Mouse (Mus musculus) forebrain, embryonic 12.5 days (tissue): ENCODE results near the gene Mrpl30. TPM values are rescaled to one million over a fixed set of nuclear protein-coding genes. Genes with fewer than 3 reads are reported as not detected.

ENCODE experiments used
- ATAC-seq: fragments of 200-750 bp; cut with Nextera tagmentation; 2 replicates; pipeline ENCODE4 v1.8.0; 2017; ENCODE audit warnings: moderate TSS enrichment; ENCODE audit not compliant: low FRiP score
- H3K27ac ChIP-seq: fragments of 300-500 bp; sonication (generic); 2 replicates; pipeline ENCODE4 v1.5.1; 2016; ENCODE audit warnings: mild to moderate bottlenecking
- H3K27me3 ChIP-seq: fragments of 300-500 bp; sonication (generic); 2 replicates; pipeline ENCODE4 v1.6.1; 2016; ENCODE audit warnings: mild to moderate bottlenecking
- H3K36me3 ChIP-seq: fragments of 300-500 bp; sonication (generic); replicated peaks from 2 replicates; pipeline ENCODE4 v1.6.1; 2016; ENCODE audit warnings: mild to moderate bottlenecking
- H3K4me1 ChIP-seq: fragments of 300-500 bp; sonication (generic); 2 replicates; pipeline ENCODE4 v1.6.1; 2016
- H3K4me2 ChIP-seq: fragments of 300-500 bp; sonication (generic); 2 replicates; pipeline ENCODE4 v1.6.1; 2016; ENCODE audit warnings: mild to moderate bottlenecking, moderate library complexity
- H3K4me3 ChIP-seq: fragments of 300-500 bp; sonication (generic); replicated peaks from 2 replicates; pipeline ENCODE4 v1.5.1; 2016; ENCODE audit warnings: mild to moderate bottlenecking
- H3K9ac ChIP-seq: fragments of 300-500 bp; sonication (generic); 2 replicates; pipeline ENCODE4 v1.6.1; 2016; ENCODE audit warnings: mild to moderate bottlenecking
- H3K9me3 ChIP-seq: fragments of 300-500 bp; sonication (generic); 2 replicates; pipeline ENCODE4 v1.6.1; 2016
- WGBS: fragments of 180-500 bp; shearing (Covaris S2); methylation state at CpG from one replicate; pipeline ENCODE4 v1.1.7; 2016; 5-methylcytosine and 5-hydroxymethylcytosine counted together
- polyA plus RNA-seq: library from polyadenylated mRNA; unstranded; fragments of >200 nt; fragmentation: Nextera tagmentation; extraction: Ambion mirVana; gene quantifications from 2 replicates; pipeline ENCODE4 v1.2.1, GENCODE M21; 2016

Gene Mrpl30
- polyA plus RNA-seq, 1 experiment from 2014 or later, result 213 TPM

GRCm38 (mm10) chr1:37916393-37916792 lies 26.1 kb downstream of the Mrpl30 start, which contains the start of gene Lyg2:
TSS of gene Lyg2 (minus strand) at chr1:37916493.
- H3K9me3 ChIP-seq, result no peaks in the 10 kb centered on the region
- H3K4me3 ChIP-seq, result no peak within 1 kb of the TSS
- no peak within 1 kb of the TSS for H3K9ac ChIP-seq
- H3K4me2 ChIP-seq, result no peak within 1 kb of the TSS
- no peaks in the 10 kb centered on the region for H3K36me3 ChIP-seq
- ATAC-seq, result no peak
- no peaks in the 10 kb centered on the region for H3K27me3 ChIP-seq
- H3K27ac ChIP-seq, result no peak within 1 kb of the TSS
- 60% methylated on average over 5 of the region's 5 CpGs for WGBS
- H3K4me1 ChIP-seq, result no peaks in the 10 kb centered on the region

- Histone ChIP-seq H3K36me3 (no peaks in the 10 kb centered on the region), H3K4me1 (peaks cover 2% of the 10 kb centered on the region; the same call in 1 of the 2 replicates), H3K4me2 (no peak overlapping the region), H3K9ac (no peak overlapping the region), H3K9me3 (no peaks in the 10 kb centered on the region), H3K4me3 (no peak overlapping the region), H3K27ac (no peak overlapping the region), H3K27me3 (no peaks in the 10 kb centered on the region)
- WGBS, result 73% methylated on average over 13 of the region's 13 CpGs
- no peak for ATAC-seq
Measured at GRCm38 (mm10) chr1:37917666-37918065, 27.4 kb downstream of the Mrpl30 start.

GRCm38 (mm10) chr1:37918096-37918495 lies 27.8 kb downstream of the Mrpl30 start:
- ATAC-seq, result no peak
- Histone ChIP-seq H3K36me3 (no peaks in the 10 kb centered on the region), H3K9ac (no peak overlapping the region), H3K27ac (no peak overlapping the region), H3K27me3 (no peaks in the 10 kb centered on the region), H3K9me3 (no peaks in the 10 kb centered on the region), H3K4me2 (no peak overlapping the region), H3K4me1 (peaks cover 2% of the 10 kb centered on the region; the same call in 1 of the 2 replicates), H3K4me3 (no peak overlapping the region)
- 82% methylated on average over 6 of the region's 6 CpGs for WGBS

GRCm38 (mm10) chr1:37922536-37922935 lies 32.3 kb downstream of the Mrpl30 start:
- ATAC-seq, result no peak
- H3K27ac ChIP-seq, result no peak overlapping the region
- 63% methylated on average over 8 of the region's 8 CpGs for WGBS
- no peaks in the 10 kb centered on the region for H3K27me3 ChIP-seq
- no peak overlapping the region for H3K4me3 ChIP-seq
- no peak overlapping the region for H3K4me2 ChIP-seq
- no peaks in the 10 kb centered on the region for H3K36me3 ChIP-seq
- H3K4me1 ChIP-seq, result peaks cover 2% of the 10 kb centered on the region; the same call in 1 of the 2 replicates
- H3K9ac ChIP-seq, result no peak overlapping the region
- H3K9me3 ChIP-seq, result no peaks in the 10 kb centered on the region

GRCm38 (mm10) chr1:37925971-37926370 lies 35.7 kb downstream of the Mrpl30 start:
- H3K36me3 ChIP-seq, result no peaks in the 10 kb centered on the region
- no peak overlapping the region for H3K27ac ChIP-seq
- H3K4me2 ChIP-seq, result no peak overlapping the region
- H3K9ac ChIP-seq, result no peak overlapping the region
- H3K27me3 ChIP-seq, result no peaks in the 10 kb centered on the region
- no peaks in the 10 kb centered on the region for H3K9me3 ChIP-seq
- 79% methylated on average over 8 of the region's 8 CpGs for whole genome bisulfite sequencing
- H3K4me1 ChIP-seq, result peaks cover 2% of the 10 kb centered on the region; the same call in 1 of the 2 replicates
- ATAC-seq, result no peak
- H3K4me3 ChIP-seq, result no peak overlapping the region

GRCm38 (mm10) chr1:37931806-37932205 lies 41.5 kb downstream of the Mrpl30 start:
- Histone ChIP-seq H3K9me3 (no peaks in the 10 kb centered on the region), H3K36me3 (no peaks in the 10 kb centered on the region), H3K4me2 (no peak overlapping the region), H3K4me1 (no peaks in the 10 kb centered on the region), H3K4me3 (no peak overlapping the region), H3K27ac (no peak overlapping the region), H3K27me3 (no peaks in the 10 kb centered on the region), H3K9ac (no peak overlapping the region)
- ATAC-seq, result no peak
- 24% methylated on average over 3 of the region's 3 CpGs for WGBS

Other genes with a start within 250 kb of the Mrpl30 start
- gene 2010300C02Rik, start 170.4 kb upstream of the Mrpl30 start, polyA plus RNA-seq, result 1.1 and 1.5 TPM in 2 replicates
- gene Tsga10, start 24.0 kb upstream of the Mrpl30 start, polyA plus RNA-seq, result 18.3 and 20.2 TPM in 2 replicates
- gene Lipt1, start 18.7 kb upstream of the Mrpl30 start, polyA plus RNA-seq, result 7.9 and 9.3 TPM in 2 replicates
- gene Mitd1, start 66 bp upstream of the Mrpl30 start, polyA plus RNA-seq, result 22.1 and 23.1 TPM in 2 replicates
- gene Lyg2, start 26.0 kb downstream of the Mrpl30 start, polyA plus RNA-seq, result not detected in 2 replicates
- gene Lyg1, start 67.3 kb downstream of the Mrpl30 start, polyA plus RNA-seq, result not detected in 2 replicates
- 150 and 153 TPM in 2 replicates for gene Txndc9, start 107.4 kb downstream of the Mrpl30 start, polyA plus RNA-seq
- 33.8 and 34.3 TPM in 2 replicates for gene Eif5b, start 107.5 kb downstream of the Mrpl30 start, polyA plus RNA-seq
- gene Rev1, start 239.3 kb downstream of the Mrpl30 start, polyA plus RNA-seq, result 47.9 and 48.6 TPM in 2 replicates